Mouse (Mus musculus): ENCODE data around the gene Cmc1. TPM values are rescaled to one million over a fixed set of nuclear protein-coding genes. Genes with fewer than 3 reads are reported as not detected.

Gene Cmc1
- polyA plus RNA-seq, 1 experiment, result 0.89 TPM

DNA sequence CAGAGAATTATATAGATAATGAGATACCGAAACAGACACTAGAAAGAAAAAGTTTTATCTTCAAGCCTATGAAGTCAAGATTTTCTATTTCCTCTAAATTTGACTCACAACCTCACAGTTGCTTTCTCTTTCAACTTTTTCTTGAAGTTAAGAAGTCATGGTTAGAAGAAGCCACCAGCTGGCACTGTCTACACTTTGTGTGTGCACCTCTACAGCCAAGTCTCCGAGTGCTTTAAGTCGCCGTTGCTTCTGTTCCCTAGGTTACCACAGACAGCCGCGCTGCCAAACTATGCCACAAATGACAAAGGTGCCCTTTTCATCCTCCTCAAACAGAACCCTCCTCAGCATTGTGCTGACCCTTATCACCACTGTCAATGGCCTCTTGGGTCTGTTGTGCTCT lies 17.6 kb upstream of the Cmc1 start:
- TF ChIP-seq CTCF (IDR thresholded peaks at IDR 0.05; ENCODE audit: extremely low read depth, insufficient read depth, insufficient read length, insufficient replicate concordance), result no peak
- TF ChIP-seq POLR2A (IDR thresholded peaks at IDR 0.05; ENCODE audit: low read depth, low read length), result no peak
- 86% methylated on average over 6 of the region's 6 CpGs for WGBS
- Histone ChIP-seq H3K36me3 (ENCODE audit: control insufficient read depth, insufficient read depth, low read length) (no peaks in the 10 kb centered on the region), H3K4me1 (ENCODE audit: control insufficient read depth, insufficient read depth, insufficient read length) (no peaks in the 10 kb centered on the region), H3K27ac (ENCODE audit: insufficient read depth, low read length) (no peak overlapping the region), H3K27me3 (ENCODE audit: control insufficient read depth, insufficient read depth, low read length) (no peaks in the 10 kb centered on the region), H3K4me3 (ENCODE audit: extremely low read depth, insufficient read depth, insufficient read length) (no peak overlapping the region)
- DNase-seq (ENCODE audit: low read depth in 1 of 2, low spot score in 2 of 2), result no peak

GRCm38 (mm10) chr9:118161536-118161935 lies 11.6 kb upstream of the Cmc1 start:
- Histone ChIP-seq H3K4me3 (ENCODE audit: extremely low read depth, insufficient read depth, insufficient read length) (no peak overlapping the region), H3K27me3 (ENCODE audit: control insufficient read depth, insufficient read depth, low read length) (no peaks in the 10 kb centered on the region), H3K27ac (ENCODE audit: insufficient read depth, low read length) (no peak overlapping the region), H3K36me3 (ENCODE audit: control insufficient read depth, insufficient read depth, low read length) (no peaks in the 10 kb centered on the region), H3K4me1 (ENCODE audit: control insufficient read depth, insufficient read depth, insufficient read length) (no peaks in the 10 kb centered on the region)
- TF ChIP-seq CTCF (IDR thresholded peaks at IDR 0.05; ENCODE audit: extremely low read depth, insufficient read depth, insufficient read length, insufficient replicate concordance) (no peak), POLR2A (IDR thresholded peaks at IDR 0.05; ENCODE audit: low read depth, low read length) (no peak)
- WGBS, result 90% methylated on average over 6 of the region's 6 CpGs
- no peak for DNase-seq (ENCODE audit: low read depth in 1 of 2, low spot score in 2 of 2)

GRCm38 (mm10) chr9:118159936-118160335 lies 10.0 kb upstream of the Cmc1 start:
- no peak for DNase-seq (ENCODE audit: low read depth in 1 of 2, low spot score in 2 of 2)
- Histone ChIP-seq H3K4me1 (ENCODE audit: control insufficient read depth, insufficient read depth, insufficient read length) (no peaks in the 10 kb centered on the region), H3K27ac (ENCODE audit: insufficient read depth, low read length) (no peak overlapping the region), H3K27me3 (ENCODE audit: control insufficient read depth, insufficient read depth, low read length) (no peaks in the 10 kb centered on the region), H3K36me3 (ENCODE audit: control insufficient read depth, insufficient read depth, low read length) (no peaks in the 10 kb centered on the region), H3K4me3 (ENCODE audit: extremely low read depth, insufficient read depth, insufficient read length) (no peak overlapping the region)
- WGBS, result 73% methylated on average over 3 of the region's 3 CpGs
- TF ChIP-seq CTCF (IDR thresholded peaks at IDR 0.05; ENCODE audit: extremely low read depth, insufficient read depth, insufficient read length, insufficient replicate concordance), result no peak
- no peak for TF ChIP-seq POLR2A (IDR thresholded peaks at IDR 0.05; ENCODE audit: low read depth, low read length)

DNA sequence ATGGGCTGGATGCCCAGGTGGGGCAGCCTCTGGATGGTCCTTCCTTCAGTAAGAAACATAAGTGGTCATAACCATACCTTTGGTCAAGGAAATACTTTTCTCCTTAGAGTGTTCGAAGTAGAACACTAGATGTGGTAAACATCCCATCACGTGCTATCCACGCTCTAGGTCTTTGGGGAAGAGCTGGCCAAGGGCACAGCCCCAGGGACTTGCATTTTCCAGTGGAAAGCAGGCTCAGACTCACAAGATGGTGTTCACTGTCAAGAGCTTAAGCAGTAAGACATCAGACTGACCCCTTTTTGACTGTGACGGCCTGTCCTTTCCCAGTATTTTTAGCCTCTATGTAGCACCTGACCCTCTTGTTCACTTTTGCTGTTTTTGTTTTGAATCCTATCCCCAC lies 8.2 kb upstream of the Cmc1 start:
- 93% methylated on average over 4 of the region's 4 CpGs for WGBS

DNA sequence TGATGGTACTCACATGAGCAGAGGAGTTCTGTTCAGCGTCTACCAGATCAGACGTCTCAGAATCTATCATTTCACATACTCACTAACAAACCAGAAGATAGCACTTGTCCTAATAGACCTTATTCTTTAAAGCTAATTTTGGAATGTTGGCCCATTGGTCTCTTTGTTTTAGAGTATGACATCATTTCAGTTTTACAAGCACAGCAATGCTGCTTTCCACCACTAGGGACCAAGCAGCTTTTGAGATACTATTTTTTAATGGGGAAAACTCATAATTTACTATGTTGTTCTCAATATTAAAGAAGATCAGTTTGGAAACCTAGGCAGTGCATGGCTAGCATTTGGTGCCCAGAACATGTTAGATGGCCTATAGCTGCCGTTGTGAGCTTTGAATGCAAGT lies 7.3 kb upstream of the Cmc1 start:
- no peak for DNase-seq (ENCODE audit: low read depth in 1 of 2, low spot score in 2 of 2)
- Histone ChIP-seq H3K4me3 (ENCODE audit: extremely low read depth, insufficient read depth, insufficient read length) (no peak overlapping the region), H3K27me3 (ENCODE audit: control insufficient read depth, insufficient read depth, low read length) (no peaks in the 10 kb centered on the region), H3K36me3 (ENCODE audit: control insufficient read depth, insufficient read depth, low read length) (no peaks in the 10 kb centered on the region), H3K27ac (ENCODE audit: insufficient read depth, low read length) (no peak overlapping the region), H3K4me1 (ENCODE audit: control insufficient read depth, insufficient read depth, insufficient read length) (no peaks in the 10 kb centered on the region)
- 95% methylated on average over 3 of the region's 3 CpGs for WGBS
- no peak for TF ChIP-seq CTCF (IDR thresholded peaks at IDR 0.05; ENCODE audit: extremely low read depth, insufficient read depth, insufficient read length, insufficient replicate concordance)
- TF ChIP-seq POLR2A (IDR thresholded peaks at IDR 0.05; ENCODE audit: low read depth, low read length), result no peak

More for the DNA sequence above, 8.2 kb upstream of the Cmc1 start:
- no peak for DNase-seq (ENCODE audit: low read depth in 1 of 2, low spot score in 2 of 2)
- TF ChIP-seq CTCF (IDR thresholded peaks at IDR 0.05; ENCODE audit: extremely low read depth, insufficient read depth, insufficient read length, insufficient replicate concordance), result no peak
- no peak for TF ChIP-seq POLR2A (IDR thresholded peaks at IDR 0.05; ENCODE audit: low read depth, low read length)
- Histone ChIP-seq H3K27me3 (ENCODE audit: control insufficient read depth, insufficient read depth, low read length) (no peaks in the 10 kb centered on the region), H3K36me3 (ENCODE audit: control insufficient read depth, insufficient read depth, low read length) (no peaks in the 10 kb centered on the region), H3K4me1 (ENCODE audit: control insufficient read depth, insufficient read depth, insufficient read length) (no peaks in the 10 kb centered on the region), H3K4me3 (ENCODE audit: extremely low read depth, insufficient read depth, insufficient read length) (no peak overlapping the region), H3K27ac (ENCODE audit: insufficient read depth, low read length) (no peak overlapping the region)

GRCm38 (mm10) chr9:118154666-118155065 lies 4.7 kb upstream of the Cmc1 start:
- Histone ChIP-seq H3K4me3 (ENCODE audit: extremely low read depth, insufficient read depth, insufficient read length) (no peak overlapping the region), H3K27ac (ENCODE audit: insufficient read depth, low read length) (no peak overlapping the region), H3K4me1 (ENCODE audit: control insufficient read depth, insufficient read depth, insufficient read length) (no peaks in the 10 kb centered on the region), H3K27me3 (ENCODE audit: control insufficient read depth, insufficient read depth, low read length) (no peaks in the 10 kb centered on the region), H3K36me3 (ENCODE audit: control insufficient read depth, insufficient read depth, low read length) (no peaks in the 10 kb centered on the region)
- WGBS, result 88% methylated on average over 5 of the region's 5 CpGs
- DNase-seq (ENCODE audit: low read depth in 1 of 2, low spot score in 2 of 2), result no peak
- TF ChIP-seq POLR2A (IDR thresholded peaks at IDR 0.05; ENCODE audit: low read depth, low read length), result no peak
- no peak for TF ChIP-seq CTCF (IDR thresholded peaks at IDR 0.05; ENCODE audit: extremely low read depth, insufficient read depth, insufficient read length, insufficient replicate concordance)

DNA sequence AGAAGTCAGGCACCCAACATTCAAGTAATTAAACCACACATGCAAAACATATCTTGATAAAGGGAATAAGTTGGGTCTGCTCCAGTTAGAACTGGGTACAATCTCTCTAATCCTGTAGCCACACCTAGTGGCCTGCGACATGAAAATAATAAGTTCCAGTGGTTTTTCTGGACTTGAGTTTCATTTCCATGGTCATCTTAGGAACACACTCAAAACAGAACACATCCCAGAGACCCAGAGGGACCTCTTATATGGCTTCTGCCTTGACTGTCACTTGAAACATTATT lies 1.2 kb upstream of the Cmc1 start:
- TF ChIP-seq POLR2A (IDR thresholded peaks at IDR 0.05; ENCODE audit: low read depth, low read length) (no peak), CTCF (IDR thresholded peaks at IDR 0.05; ENCODE audit: extremely low read depth, insufficient read depth, insufficient read length, insufficient replicate concordance) (no peak)
- H3K4me3 ChIP-seq (ENCODE audit: extremely low read depth, insufficient read depth, insufficient read length), result no peak overlapping the region
- 0 out of 2 replicates have a peak, but pooled peaks cover 3% of the 10 kb centered on the region for H3K4me1 ChIP-seq (ENCODE audit: control insufficient read depth, insufficient read depth, insufficient read length)
- H3K36me3 ChIP-seq (ENCODE audit: control insufficient read depth, insufficient read depth, low read length), result no peaks in the 10 kb centered on the region
- 82% methylated on average over 1 of the region's 1 CpGs for WGBS
- DNase-seq (ENCODE audit: low read depth in 1 of 2, low spot score in 2 of 2), result no peak
- H3K27ac ChIP-seq (ENCODE audit: insufficient read depth, low read length), result no peak overlapping the region
- no peaks in the 10 kb centered on the region for H3K27me3 ChIP-seq (ENCODE audit: control insufficient read depth, insufficient read depth, low read length)

Measured in spleen, adult 2 months (tissue).